Mouse (Mus musculus): ENCODE results near the gene Cdh3. TPM values are rescaled to one million over a fixed set of nuclear protein-coding genes. Genes with fewer than 3 reads are reported as not detected.
A peak's percentile ranks its signal among the peaks of the same experiment; 100 is the strongest.
"Not testable (repeated sequence)": the region's sequence is repeated elsewhere in the genome, so short reads cannot be mapped to it uniquely, and the experiment has no call there.

The Cdh3 gene
- polyA plus RNA-seq, 1 experiment = 5.0 TPM

DNA sequence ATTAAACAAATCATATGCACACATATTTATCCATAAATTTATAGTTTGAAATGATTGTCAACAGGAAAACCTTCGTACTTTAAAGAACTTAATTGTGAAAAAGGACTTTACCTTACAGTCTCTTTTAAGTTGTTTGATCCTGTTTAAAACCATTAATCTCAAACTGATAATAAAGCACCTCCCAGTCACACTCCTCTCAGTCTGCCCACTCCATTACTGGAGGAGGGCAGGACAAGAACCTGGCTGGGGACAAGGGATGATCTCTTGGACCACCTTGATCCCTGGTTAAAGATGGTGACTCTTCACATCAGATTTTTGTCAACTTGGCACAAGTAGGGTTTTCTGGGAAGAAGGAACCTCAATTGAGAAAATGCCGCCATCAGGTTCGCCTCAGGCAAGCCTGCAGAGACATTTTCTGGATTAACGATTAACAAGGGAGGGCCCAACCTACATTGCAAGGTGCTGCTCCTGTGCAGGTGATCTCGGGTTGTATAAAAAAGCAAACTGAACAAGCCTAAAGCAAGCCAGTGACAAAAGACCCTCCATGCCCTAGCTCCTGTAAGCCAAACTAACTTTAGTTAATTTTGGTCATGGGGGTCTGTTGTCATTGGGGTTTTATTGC is 61.0 kb downstream of the Cdh3 start:
- WGBS = 50% methylated on average over 5 of the region's 5 CpGs
- H3K4me1 ChIP-seq (ENCODE audit: control insufficient read depth, insufficient read depth, low read length) = peaks cover 20% of the 10 kb centered on the region; the same call in 1 of the 2 replicates
- H3K27me3 ChIP-seq (replicated peaks; ENCODE audit: control insufficient read depth, insufficient read depth, low read length) = no peaks in the 10 kb centered on the region
- DNase-seq = peak; percentile 78
- TF ChIP-seq POLR2A (IDR thresholded peaks at IDR 0.05; ENCODE audit: low read depth, low read length) (no peak), CTCF (conservative IDR thresholded peaks at IDR 0.05; ENCODE audit: insufficient read depth, insufficient read length, low read depth, low read length) (no peak)
- H3K4me3 ChIP-seq (ENCODE audit: insufficient read depth, low read depth, low read length) = no peak overlapping the region
- no peak overlapping the region for H3K27ac ChIP-seq (ENCODE audit: insufficient read depth, low read depth, low read length)
- no peaks in the 10 kb centered on the region for H3K36me3 ChIP-seq (ENCODE audit: control insufficient read depth, insufficient read depth, low read length)

GRCm38 (mm10) chr8:106572175-106572574 is 61.5 kb downstream of the Cdh3 start:
- not testable (repeated sequence) for H3K27me3 ChIP-seq (replicated peaks; ENCODE audit: control insufficient read depth, insufficient read depth, low read length); H3K36me3 ChIP-seq (ENCODE audit: control insufficient read depth, insufficient read depth, low read length); H3K27ac ChIP-seq (ENCODE audit: insufficient read depth, low read depth, low read length); DNase-seq; H3K4me3 ChIP-seq (ENCODE audit: insufficient read depth, low read depth, low read length)
- H3K4me1 ChIP-seq (ENCODE audit: control insufficient read depth, insufficient read depth, low read length) = peaks cover 21% of the 10 kb centered on the region; the same call in 1 of the 2 replicates
- 34% methylated on average over 1 of the region's 1 CpGs for WGBS

GRCm38 (mm10) chr8:106573168-106573567 is 62.5 kb downstream of the Cdh3 start, which contains the start of gene Gm10073:
Gene Gm10073 (minus strand): TSS chr8:106573461.
- not testable (repeated sequence) for H3K27ac ChIP-seq (ENCODE audit: insufficient read depth, low read depth, low read length); H3K4me3 ChIP-seq (ENCODE audit: insufficient read depth, low read depth, low read length)
- WGBS = 50% methylated on average over 20 of the region's 20 CpGs

GRCm38 (mm10) chr8:106574283-106574682 is 63.6 kb downstream of the Cdh3 start:
- TF ChIP-seq POLR2A (IDR thresholded peaks at IDR 0.05; ENCODE audit: low read depth, low read length) (no peak), CTCF (conservative IDR thresholded peaks at IDR 0.05; ENCODE audit: insufficient read depth, insufficient read length, low read depth, low read length) (no peak)
- no peak overlapping the region for H3K27ac ChIP-seq (ENCODE audit: insufficient read depth, low read depth, low read length)
- DNase-seq = no peak
- WGBS = 85% methylated on average over 4 of the region's 4 CpGs
- H3K36me3 ChIP-seq (ENCODE audit: control insufficient read depth, insufficient read depth, low read length) = no peaks in the 10 kb centered on the region
- no peak overlapping the region for H3K4me3 ChIP-seq (ENCODE audit: insufficient read depth, low read depth, low read length)
- peaks cover 25% of the 10 kb centered on the region; the same call in 1 of the 2 replicates for H3K4me1 ChIP-seq (ENCODE audit: control insufficient read depth, insufficient read depth, low read length)
- H3K27me3 ChIP-seq (replicated peaks; ENCODE audit: control insufficient read depth, insufficient read depth, low read length) = no peaks in the 10 kb centered on the region

More at GRCm38 (mm10) chr8:106573168-106573567, 62.5 kb downstream of the Cdh3 start, which contains the start of gene Gm10073:
- peaks cover 25% of the 10 kb centered on the region; the same call in 1 of the 2 replicates for H3K4me1 ChIP-seq (ENCODE audit: control insufficient read depth, insufficient read depth, low read length)
- not testable (repeated sequence) for H3K27me3 ChIP-seq (replicated peaks; ENCODE audit: control insufficient read depth, insufficient read depth, low read length); H3K36me3 ChIP-seq (ENCODE audit: control insufficient read depth, insufficient read depth, low read length); DNase-seq

DNA sequence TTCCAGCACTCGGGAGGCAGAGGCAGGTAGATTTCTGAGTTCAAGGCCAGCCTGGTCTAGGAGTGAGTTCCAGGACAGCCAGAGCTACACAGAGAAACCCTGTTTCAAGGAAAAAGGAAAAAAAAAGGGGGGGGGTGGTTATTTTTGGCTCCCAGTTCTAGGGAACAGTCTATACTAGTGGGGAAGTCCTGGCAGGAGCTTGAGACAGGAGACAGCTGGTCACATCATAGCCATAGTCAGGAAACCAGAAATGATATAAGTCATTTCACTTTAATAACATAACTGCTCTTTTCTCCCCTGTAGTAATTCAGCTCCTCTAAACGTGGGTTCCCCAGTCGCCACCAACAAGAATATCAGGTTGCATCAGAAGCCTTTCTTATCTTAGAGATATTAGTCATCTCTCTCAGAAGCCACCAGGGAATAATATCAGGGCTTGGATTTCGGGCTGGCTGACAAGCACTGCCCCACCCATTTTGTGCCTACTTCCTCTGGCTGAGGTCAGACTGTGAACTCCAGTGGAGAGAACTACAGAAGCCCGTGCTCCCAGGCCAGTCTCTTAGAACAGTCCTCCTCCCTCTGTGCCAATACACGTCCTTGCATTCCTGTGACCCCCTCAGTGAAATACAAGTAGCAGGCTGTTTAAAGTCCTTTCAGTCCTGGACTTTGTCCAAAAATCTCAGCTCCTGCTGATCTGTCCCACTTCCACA is 66.3 kb downstream of the Cdh3 start:
- H3K27ac ChIP-seq (ENCODE audit: insufficient read depth, low read depth, low read length) = 0 out of 2 replicates have a peak overlapping the region, but pooled peaks have one; percentile 25
- WGBS = 20% methylated on average over 6 of the region's 6 CpGs
- TF ChIP-seq CTCF (conservative IDR thresholded peaks at IDR 0.05; ENCODE audit: insufficient read depth, insufficient read length, low read depth, low read length) (no peak), POLR2A (IDR thresholded peaks at IDR 0.05; ENCODE audit: low read depth, low read length) (no peak)
- no peaks in the 10 kb centered on the region for H3K27me3 ChIP-seq (replicated peaks; ENCODE audit: control insufficient read depth, insufficient read depth, low read length)
- peak; percentile 71 for DNase-seq
- H3K4me1 ChIP-seq (ENCODE audit: control insufficient read depth, insufficient read depth, low read length) = peaks cover 12% of the 10 kb centered on the region; the same call in 1 of the 2 replicates
- no peaks in the 10 kb centered on the region for H3K36me3 ChIP-seq (ENCODE audit: control insufficient read depth, insufficient read depth, low read length)
- no peak overlapping the region for H3K4me3 ChIP-seq (ENCODE audit: insufficient read depth, low read depth, low read length)

- no peak for TF ChIP-seq CTCF (conservative IDR thresholded peaks at IDR 0.05; ENCODE audit: insufficient read depth, insufficient read length, low read depth, low read length)
- no peaks in the 10 kb centered on the region for H3K36me3 ChIP-seq (ENCODE audit: control insufficient read depth, insufficient read depth, low read length)
- no peaks in the 10 kb centered on the region for H3K27me3 ChIP-seq (replicated peaks; ENCODE audit: control insufficient read depth, insufficient read depth, low read length)
- H3K4me1 ChIP-seq (ENCODE audit: control insufficient read depth, insufficient read depth, low read length) = peaks cover 12% of the 10 kb centered on the region; the same call in 1 of the 2 replicates
- no peak for DNase-seq
- no peak overlapping the region for H3K27ac ChIP-seq (ENCODE audit: insufficient read depth, low read depth, low read length)
- 74% methylated on average over 2 of the region's 2 CpGs for WGBS
- H3K4me3 ChIP-seq (ENCODE audit: insufficient read depth, low read depth, low read length) = no peak overlapping the region
Measured at GRCm38 (mm10) chr8:106579510-106579909, 68.8 kb downstream of the Cdh3 start.

GRCm38 (mm10) chr8:106581344-106582088 is 70.8 kb downstream of the Cdh3 start:
- Histone ChIP-seq H3K4me3 (ENCODE audit: insufficient read depth, low read depth, low read length) (no peak overlapping the region), H3K27me3 (replicated peaks; ENCODE audit: control insufficient read depth, insufficient read depth, low read length) (no peaks in the 10 kb centered on the region), H3K27ac (ENCODE audit: insufficient read depth, low read depth, low read length) (no peak overlapping the region), H3K36me3 (ENCODE audit: control insufficient read depth, insufficient read depth, low read length) (no peaks in the 10 kb centered on the region), H3K4me1 (ENCODE audit: control insufficient read depth, insufficient read depth, low read length) (peaks cover 18% of the 10 kb centered on the region; the same call in 1 of the 2 replicates)
- no peak for TF ChIP-seq POLR2A (IDR thresholded peaks at IDR 0.05; ENCODE audit: low read depth, low read length)
- 66% methylated on average over 6 of the region's 6 CpGs for WGBS
- peak; percentile 49 for DNase-seq

Measured in kidney, adult 2 months (tissue).